ENCODE assay signal across 9 mouse cellular contexts in the genomic region with DNA sequence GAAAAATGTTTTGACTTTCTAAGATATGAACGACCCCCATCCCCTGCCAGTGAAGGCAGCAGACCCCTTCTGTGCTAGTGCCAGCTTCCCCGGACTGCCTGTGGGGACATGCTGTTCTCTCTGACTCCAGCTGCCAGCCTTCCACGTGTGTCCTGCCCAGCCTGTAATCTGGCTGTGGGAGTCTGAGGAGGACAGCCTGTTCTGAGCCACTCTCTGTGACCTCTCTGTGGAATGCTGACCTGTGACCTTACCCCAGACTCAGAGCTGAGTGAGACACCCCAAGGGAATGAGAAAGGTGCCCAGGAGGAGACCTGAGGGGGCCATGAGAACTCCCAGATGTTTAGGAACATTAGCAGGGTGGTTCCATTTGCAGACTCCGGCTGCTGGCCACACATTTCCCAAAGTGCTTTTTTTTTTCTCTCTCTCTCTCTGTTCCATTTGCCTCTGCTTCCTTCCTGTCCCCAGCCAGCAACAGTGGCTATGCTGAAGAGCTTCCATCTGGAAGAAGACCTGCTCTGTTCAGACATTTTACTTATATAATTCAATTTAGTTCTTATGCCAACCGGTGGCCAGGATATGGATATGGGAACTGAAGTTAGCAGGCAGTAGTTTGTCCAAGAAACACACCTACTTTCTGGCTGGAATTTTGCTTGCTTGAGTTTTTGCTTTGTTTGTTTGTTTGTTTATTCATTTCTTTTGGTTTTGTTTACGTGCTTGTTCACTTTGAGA. TPM values are rescaled to one million over a fixed set of nuclear protein-coding genes. Genes with fewer than 3 reads are reported as not detected.
A peak's percentile ranks its signal among the peaks of the same experiment; 100 is the strongest.
DNase-seq lines count a peak whose midpoint lies in the region; ATAC-seq and TF ChIP-seq lines count a peak whose summit lies in the region.
"Had no signal": no experiment of that assay in that cellular context is flagged by ENCODE, and none has a peak within 500 bp of the region (broad histone marks: within the 10 kb centered on the region; RNA-seq: fewer than 3 reads in every experiment).

No protein-coding gene starts in this region.

- WGBS in intestine, embryonic 14.5 days: 41% methylated on average over 6 of the region's 6 CpGs
- WGBS in intestine, postnatal 0 days: 57% methylated on average over 6 of the region's 6 CpGs
- 36% methylated on average over 6 of the region's 6 CpGs for WGBS in embryonic facial prominence, embryonic 11.5 days
- WGBS in limb, embryonic 12.5 days: 50% methylated on average over 6 of the region's 6 CpGs

- H3K4me1 ChIP-seq in intestine, embryonic 14.5 days (replicated peaks; ENCODE audit: control insufficient read depth, insufficient read depth, low read length): peaks cover 60% of the 10 kb centered on the region
- H3K4me1 ChIP-seq in intestine, postnatal 0 days (replicated peaks; ENCODE audit: control insufficient read depth, insufficient read depth, low read length): no peaks in the 10 kb centered on the region
- H3K4me1 ChIP-seq in embryonic facial prominence, embryonic 11.5 days (ENCODE audit: control insufficient read depth, insufficient read depth, low read length): peaks cover 1% of the 10 kb centered on the region
- peaks cover 69% of the 10 kb centered on the region for H3K4me1 ChIP-seq in limb, embryonic 12.5 days (replicated peaks)

- no peaks in the 10 kb centered on the region for H3K9me3 ChIP-seq in intestine, embryonic 14.5 days (ENCODE audit: control insufficient read depth, low read length)
- H3K9me3 ChIP-seq in intestine, postnatal 0 days (ENCODE audit: control insufficient read depth): no peaks in the 10 kb centered on the region
- no peaks in the 10 kb centered on the region for H3K9me3 ChIP-seq in embryonic facial prominence, embryonic 11.5 days (replicated peaks; ENCODE audit: control insufficient read depth, low read length)
- no peaks in the 10 kb centered on the region for H3K9me3 ChIP-seq in limb, embryonic 12.5 days
- H3K9me3 ChIP-seq: neural tube, embryonic 12.5 days had no signal

- no peak overlapping the region for H3K9ac ChIP-seq in intestine, embryonic 14.5 days (ENCODE audit: low read length)
- no peak overlapping the region for H3K9ac ChIP-seq in intestine, postnatal 0 days (ENCODE audit: low read depth, low read length)
- no peak overlapping the region for H3K9ac ChIP-seq in embryonic facial prominence, embryonic 11.5 days (replicated peaks; ENCODE audit: low read length)
- no peak overlapping the region for H3K9ac ChIP-seq in limb, embryonic 12.5 days (replicated peaks)

- no peak for TF ChIP-seq CTCF in intestine, postnatal 0 days (IDR thresholded peaks at IDR 0.05; ENCODE audit: low read depth)

- no peak overlapping the region for H3K4me2 ChIP-seq in intestine, embryonic 14.5 days (ENCODE audit: low read length)
- no peak overlapping the region for H3K4me2 ChIP-seq in intestine, postnatal 0 days (replicated peaks; ENCODE audit: low read depth)
- H3K4me2 ChIP-seq in embryonic facial prominence, embryonic 11.5 days (ENCODE audit: low read depth, low read length): no peak overlapping the region
- H3K4me2 ChIP-seq in limb, embryonic 12.5 days: no peak overlapping the region
- H3K4me2 ChIP-seq: neural tube, embryonic 12.5 days had no signal

- no peak for ATAC-seq in intestine, embryonic 14.5 days (replicated peaks; ENCODE audit: low FRiP score, low TSS enrichment, low read depth)
- ATAC-seq in intestine, postnatal 0 days: no peak
- ATAC-seq in embryonic facial prominence, embryonic 11.5 days (replicated peaks; ENCODE audit: insufficient number of reproducible peaks, low FRiP score, low TSS enrichment, low read depth): no peak
- no peak for ATAC-seq in limb, embryonic 12.5 days (ENCODE audit: insufficient number of reproducible peaks, insufficient read depth, low FRiP score, low TSS enrichment, low read depth)

- no peak overlapping the region for H3K4me3 ChIP-seq in intestine, embryonic 14.5 days (ENCODE audit: low read depth, low read length)
- H3K4me3 ChIP-seq in intestine, postnatal 0 days (ENCODE audit: low read depth, low read length): no peak overlapping the region
- H3K4me3 ChIP-seq in embryonic facial prominence, embryonic 11.5 days (ENCODE audit: low read depth, low read length): no peak overlapping the region
- no peak overlapping the region for H3K4me3 ChIP-seq in limb, embryonic 12.5 days (replicated peaks)
- H3K4me3 ChIP-seq: neural tube, embryonic 12.5 days had no signal

- no peak for DNase-seq in intestine, embryonic 14.5 days (ENCODE audit: low spot score)
- DNase-seq in embryonic facial prominence, embryonic 11.5 days (ENCODE audit: low spot score): peak; percentile 45
- DNase-seq in heart, postnatal 4 days: peak; percentile 65
- DNase-seq in thymus, postnatal 25 days: no peak
- DNase-seq in right cerebral cortex, postnatal 14 days: no peak
- no peak for DNase-seq in thymus, postnatal 0 days (ENCODE audit: low spot score)

- no peaks in the 10 kb centered on the region for H3K27me3 ChIP-seq in intestine, embryonic 14.5 days (replicated peaks; ENCODE audit: control insufficient read depth, insufficient read depth, low read length)
- H3K27me3 ChIP-seq in intestine, postnatal 0 days (replicated peaks; ENCODE audit: control insufficient read depth, insufficient read depth, low read length): no peaks in the 10 kb centered on the region
- H3K27me3 ChIP-seq in embryonic facial prominence, embryonic 11.5 days (ENCODE audit: control insufficient read depth, insufficient read depth, low read length): no peaks in the 10 kb centered on the region
- no peaks in the 10 kb centered on the region for H3K27me3 ChIP-seq in limb, embryonic 12.5 days
- H3K27me3 ChIP-seq: neural tube, embryonic 12.5 days had no signal

- no peaks in the 10 kb centered on the region for H3K36me3 ChIP-seq in intestine, embryonic 14.5 days (ENCODE audit: control insufficient read depth, insufficient read depth, low read length)
- H3K36me3 ChIP-seq in intestine, postnatal 0 days (ENCODE audit: control insufficient read depth, insufficient read depth): no peaks in the 10 kb centered on the region
- H3K36me3 ChIP-seq in embryonic facial prominence, embryonic 11.5 days (replicated peaks; ENCODE audit: control insufficient read depth, insufficient read depth, low read depth, low read length): no peaks in the 10 kb centered on the region
- no peaks in the 10 kb centered on the region for H3K36me3 ChIP-seq in limb, embryonic 12.5 days
- H3K36me3 ChIP-seq: neural tube, embryonic 12.5 days had no signal

- peak overlapping the region; percentile 54 for H3K27ac ChIP-seq in intestine, embryonic 14.5 days (ENCODE audit: low read depth)
- no peak overlapping the region; the same call in 1 of the 2 replicates for H3K27ac ChIP-seq in intestine, postnatal 0 days (ENCODE audit: low read depth, low read length)
- H3K27ac ChIP-seq in embryonic facial prominence, embryonic 11.5 days (replicated peaks; ENCODE audit: low read depth, low read length): 0 out of 2 replicates have a peak overlapping the region, but pooled peaks have one; percentile 5
- H3K27ac ChIP-seq in limb, embryonic 12.5 days: 0 out of 2 replicates have a peak overlapping the region, but pooled peaks have one; percentile 8

RNA-seq across cellular contexts. Expression of gene Cuedc1, which starts 15.8 kb away (rescaled TPM):
- 16.7 and 16.9 TPM in 2 replicates for polyA plus RNA-seq in intestine, embryonic 14.5 days (2014; fragmentation: Nextera tagmentation; extraction: Ambion mirVana)
- 7.1 and 10.1 TPM in 2 replicates for polyA plus RNA-seq in intestine, postnatal 0 days (2015; fragmentation: Nextera tagmentation; extraction: Ambion mirVana)
- polyA plus RNA-seq in embryonic facial prominence, embryonic 11.5 days (2014; fragmentation: Nextera tagmentation; extraction: Ambion mirVana): 11.2 and 13.1 TPM in 2 replicates
- total RNA-seq in heart, postnatal 4 days (2021): 10 to 100 TPM; 39.5 to 40.0 TPM
- 32.1 and 37.3 TPM in 2 replicates for polyA plus RNA-seq in limb, embryonic 12.5 days (2016; fragmentation: Nextera tagmentation; extraction: Ambion mirVana)
- 10.7 and 11.4 TPM in 2 replicates for polyA plus RNA-seq in thymus, postnatal 0 days (2015; fragmentation: Nextera tagmentation; extraction: Ambion mirVana)

RNA-seq across cellular contexts. Expression of gene Vezf1, which starts 45.6 kb away (rescaled TPM):
- 40.0 and 43.0 TPM in 2 replicates for polyA plus RNA-seq in intestine, embryonic 14.5 days (2014; fragmentation: Nextera tagmentation; extraction: Ambion mirVana)
- 16.8 and 18.7 TPM in 2 replicates for polyA plus RNA-seq in intestine, postnatal 0 days (2015; fragmentation: Nextera tagmentation; extraction: Ambion mirVana)
- polyA plus RNA-seq in embryonic facial prominence, embryonic 11.5 days (2014; fragmentation: Nextera tagmentation; extraction: Ambion mirVana): 63.1 and 69.3 TPM in 2 replicates
- 10 to 100 TPM; 36.7 to 41.3 TPM for total RNA-seq in heart, postnatal 4 days (2021)
- 56.0 and 65.8 TPM in 2 replicates for polyA plus RNA-seq in limb, embryonic 12.5 days (2016; fragmentation: Nextera tagmentation; extraction: Ambion mirVana)
- polyA plus RNA-seq in thymus, postnatal 0 days (2015; fragmentation: Nextera tagmentation; extraction: Ambion mirVana): 32.8 and 33.1 TPM in 2 replicates

Comparison
In these comparisons a context has a peak if more than half of its experiments do, and no peak if none do; other contexts are left out.
1. DNase-seq: peak in embryonic facial prominence, embryonic 11.5 days (single experiment) and heart, postnatal 4 days (single experiment); none in intestine, embryonic 14.5 days (single experiment), thymus, postnatal 25 days (single experiment), right cerebral cortex, postnatal 14 days (single experiment) and thymus, postnatal 0 days (single experiment).